Mouse (Mus musculus) layer of hippocampus, adult 9-10 months (tissue): ENCODE measurements around the gene Traf7.

Experiments used
- DNase-seq: peaks from one replicate; pipeline ENCODE4 v3.0.0; 2022; ENCODE audit warnings: low spot score

Traf7 gene

DNA sequence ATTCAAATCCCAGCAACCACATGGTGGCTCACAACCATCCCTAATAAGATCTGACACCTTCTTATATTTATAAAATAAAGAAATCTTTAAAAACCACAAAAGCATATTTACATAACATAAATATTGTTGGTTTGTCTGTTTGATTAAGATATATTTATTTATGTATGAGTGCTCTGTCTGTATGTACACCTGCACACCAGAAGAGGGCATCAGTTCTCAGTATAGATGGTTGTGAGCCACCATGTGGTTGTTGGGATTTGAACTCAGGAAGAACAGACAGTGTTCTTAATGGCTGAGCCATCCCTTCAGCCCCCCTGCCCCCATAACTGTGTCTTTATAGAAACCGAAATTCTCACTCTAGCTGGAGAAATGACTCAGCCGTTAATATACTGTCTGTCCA is 17.5 kb upstream of the Traf7 start:
- DNase-seq = no peak

DNA sequence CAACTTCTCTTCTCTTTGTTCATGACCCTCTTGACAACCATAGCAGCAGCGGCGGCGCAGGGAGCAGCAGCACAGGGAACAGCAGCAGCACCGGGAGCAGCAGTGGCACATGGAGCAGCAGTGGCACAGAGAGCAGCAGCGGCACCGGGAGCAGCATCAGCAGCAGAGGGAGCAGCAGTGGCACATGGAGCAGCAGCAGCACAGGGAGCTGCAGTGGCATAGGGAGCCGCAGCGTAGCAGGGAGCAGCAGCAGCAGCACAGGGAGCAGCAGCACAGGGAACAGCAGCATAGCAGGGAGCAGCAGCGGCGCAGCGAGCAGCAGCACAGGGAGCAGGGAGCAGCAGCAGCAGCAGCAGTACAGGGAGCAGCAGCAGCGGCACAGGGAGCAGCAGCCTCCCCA is 16.9 kb upstream of the Traf7 start:
- DNase-seq = no peak

DNA sequence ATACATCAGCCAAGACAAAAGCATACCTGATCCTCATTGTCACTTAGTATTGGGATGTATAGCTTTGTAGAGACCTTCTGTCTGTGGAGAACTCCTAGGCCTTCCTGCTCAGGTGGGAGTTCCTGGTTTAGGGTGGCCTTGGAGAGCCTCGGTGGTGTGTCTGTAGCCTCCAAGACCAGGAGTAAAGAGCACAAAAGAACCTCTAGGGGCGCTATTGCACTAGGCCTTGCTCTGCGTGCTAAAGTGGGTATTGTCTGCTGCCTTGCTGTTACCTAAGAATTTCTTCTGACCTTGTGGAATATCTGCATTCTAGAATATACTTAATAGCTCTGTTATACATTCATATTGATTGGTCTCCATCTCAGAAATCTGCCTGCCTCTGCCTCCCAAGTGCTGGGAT is 12.6 kb upstream of the Traf7 start:
- no peak for DNase-seq

DNA sequence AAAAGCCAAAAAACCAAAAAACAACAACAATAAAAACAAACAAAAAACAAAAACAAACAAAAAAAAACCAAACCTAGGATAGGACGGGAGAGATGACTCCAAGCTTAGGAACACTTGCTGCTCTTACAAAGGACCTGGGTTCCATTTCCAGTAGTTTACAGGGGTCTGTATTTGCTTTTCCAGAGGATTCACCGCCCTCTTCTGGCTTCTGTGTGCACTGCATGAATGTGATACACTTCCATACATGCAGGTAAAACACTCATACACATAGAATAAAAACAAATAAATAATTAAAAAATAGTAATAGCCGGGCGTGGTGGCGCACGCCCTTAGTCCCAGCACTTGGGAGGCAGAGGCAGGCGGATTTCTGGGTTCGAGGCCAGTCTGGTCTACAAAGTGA is 11.2 kb upstream of the Traf7 start:
- DNase-seq = no peak

DNA sequence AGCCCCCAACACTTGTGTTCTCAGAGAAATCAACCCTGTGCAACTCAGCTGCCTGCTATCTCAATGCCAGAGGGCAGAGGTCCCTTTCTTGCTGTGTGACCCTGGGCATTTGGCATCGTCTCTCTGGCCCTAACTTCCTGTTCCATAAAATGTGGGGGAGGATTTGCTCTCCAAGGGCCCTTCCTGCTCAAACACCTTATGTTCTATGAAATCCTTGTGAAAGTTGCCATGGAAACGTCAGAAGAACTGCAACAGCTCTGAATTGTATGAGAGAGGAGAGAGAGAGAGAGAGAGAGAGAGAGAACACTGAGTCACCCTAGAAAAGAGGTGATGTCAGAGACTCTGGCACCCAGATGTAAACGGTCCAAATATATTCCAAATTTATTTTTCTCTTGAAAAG is 9.8 kb upstream of the Traf7 start:
- no peak for DNase-seq

DNA sequence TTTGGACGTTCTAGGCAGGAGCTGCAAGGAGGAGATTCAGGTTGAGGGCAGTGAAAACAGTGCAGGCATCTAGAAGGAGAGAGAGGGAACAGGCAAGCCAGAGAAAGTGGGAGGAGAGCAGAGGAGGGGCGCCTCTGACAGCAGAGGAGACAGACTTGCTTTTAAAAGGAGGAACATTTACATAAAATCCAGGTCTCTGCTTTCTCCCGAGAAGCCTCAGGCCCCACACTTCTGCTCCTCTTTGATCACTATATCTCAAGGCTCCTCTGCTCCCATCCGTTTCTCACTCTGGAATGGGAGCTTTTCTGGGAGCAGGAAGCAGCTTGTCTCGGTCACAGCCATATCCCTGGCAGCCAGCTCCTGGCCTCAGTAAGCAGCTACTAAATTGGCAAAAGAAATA is 7.6 kb upstream of the Traf7 start:
- no peak for DNase-seq

DNA sequence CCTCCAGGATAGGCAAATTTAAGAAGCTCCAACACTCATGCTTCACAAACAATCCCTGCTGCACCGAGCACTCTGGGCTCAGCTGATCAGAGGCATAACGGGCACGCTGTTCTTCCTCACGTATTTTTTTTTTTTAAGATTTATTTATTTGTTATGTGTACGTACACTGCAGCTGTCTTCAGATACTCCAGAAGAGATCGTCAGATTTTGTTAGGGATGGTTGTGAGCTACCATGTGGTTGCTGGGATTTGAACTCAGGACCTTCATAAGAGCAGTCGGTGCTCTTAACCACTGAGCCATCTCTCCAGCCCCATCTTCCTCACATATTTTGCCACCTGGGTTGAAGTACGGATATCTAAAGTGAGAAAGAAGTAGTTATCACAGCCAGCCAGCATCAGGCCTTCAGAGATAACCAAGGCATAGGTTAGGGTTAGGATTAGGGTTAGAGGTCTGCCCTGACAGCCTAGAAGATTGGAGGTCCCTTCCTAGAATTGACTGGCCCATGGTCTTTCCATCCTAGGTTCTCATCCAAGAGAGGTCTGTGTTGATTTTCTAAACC is 6.5 kb upstream of the Traf7 start, which contains the start of gene Rab26:
Gene Rab26, minus strand, starts transcription at position 51 of the 559 bp plus-strand sequence.
- no peak for DNase-seq

DNA sequence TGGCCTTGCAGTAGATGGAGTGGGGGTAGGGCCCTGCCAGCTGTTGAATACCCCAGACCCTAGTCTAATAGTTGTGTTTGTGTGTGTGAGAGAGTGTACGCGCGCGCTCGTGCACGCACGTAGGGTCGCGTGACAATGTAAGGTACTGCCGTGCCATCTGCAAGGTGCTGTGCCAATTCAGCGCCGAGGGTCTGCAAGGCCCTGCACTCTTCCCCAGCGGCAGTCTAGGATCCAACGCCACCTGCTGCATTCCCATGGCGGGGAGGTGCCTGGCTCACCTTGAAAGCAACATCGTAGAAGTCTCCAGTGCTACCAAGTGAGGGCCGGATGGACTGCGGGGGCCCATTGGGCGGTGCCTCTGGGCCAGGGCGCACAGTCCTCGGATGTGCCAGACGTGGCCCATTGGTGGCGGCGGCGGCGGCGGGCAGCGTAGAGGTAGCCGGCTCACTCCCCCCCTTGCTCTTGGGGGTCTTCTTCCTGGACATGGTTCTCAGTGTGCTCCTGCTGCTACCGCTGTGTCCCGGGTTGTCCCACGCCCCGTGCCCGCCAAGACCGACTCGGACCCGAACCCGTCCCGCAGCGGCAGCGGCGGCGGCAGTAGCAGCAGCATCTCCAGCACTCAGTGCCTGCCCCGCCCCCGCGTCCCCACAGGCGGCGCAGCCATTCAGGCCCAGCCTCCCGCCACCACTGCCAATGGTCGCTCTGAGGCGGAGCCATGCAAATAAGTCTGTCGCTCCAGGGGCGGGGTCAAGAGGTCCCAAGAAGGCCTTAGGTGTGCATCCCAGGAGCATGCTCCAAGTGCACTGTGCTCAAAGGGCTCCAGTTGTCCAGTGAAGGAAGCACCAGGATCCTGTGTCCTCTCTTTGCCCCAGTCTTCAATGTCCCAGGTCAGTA is 5.6 kb upstream of the Traf7 start:
- DNase-seq = no peak

DNA sequence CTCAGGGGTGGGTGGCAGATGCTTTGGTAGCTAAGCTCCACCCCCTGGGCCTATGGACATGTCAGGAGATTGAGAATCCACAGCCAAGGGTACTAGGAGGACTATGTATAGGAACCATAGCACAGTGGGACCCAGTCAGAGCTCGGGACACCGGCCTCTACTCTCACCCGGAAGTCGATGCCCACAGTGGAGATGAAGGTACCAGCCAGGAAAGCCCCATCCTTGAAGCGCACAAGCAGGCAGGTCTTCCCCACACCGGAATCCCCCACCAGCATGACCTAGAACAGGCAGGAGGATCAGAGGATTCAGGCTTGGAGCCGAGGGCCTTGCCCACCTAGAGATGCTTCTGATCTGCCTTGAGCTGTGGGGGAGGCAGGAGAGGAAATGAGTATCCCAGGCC is 4.3 kb upstream of the Traf7 start:
- DNase-seq = no peak

DNA sequence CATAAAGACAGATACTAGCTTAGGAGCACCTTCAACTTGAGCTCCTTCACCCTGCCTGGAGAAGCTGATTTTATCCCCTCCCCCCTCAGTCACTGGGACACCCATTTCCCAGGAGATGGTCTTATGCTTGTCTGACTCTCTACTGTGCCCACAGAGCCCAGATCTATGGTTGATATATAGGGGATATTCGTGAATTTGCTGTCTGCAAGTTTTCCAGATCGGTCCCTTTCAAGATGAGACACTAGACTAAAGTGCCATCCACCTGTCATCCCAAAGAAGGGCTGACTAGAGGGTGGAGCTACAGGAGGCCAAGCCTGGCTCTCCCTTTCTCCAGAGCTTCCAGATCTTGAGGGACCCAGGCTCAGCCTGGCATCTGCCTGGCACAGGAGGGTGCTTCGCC is 3.3 kb upstream of the Traf7 start:
- no peak for DNase-seq

DNA sequence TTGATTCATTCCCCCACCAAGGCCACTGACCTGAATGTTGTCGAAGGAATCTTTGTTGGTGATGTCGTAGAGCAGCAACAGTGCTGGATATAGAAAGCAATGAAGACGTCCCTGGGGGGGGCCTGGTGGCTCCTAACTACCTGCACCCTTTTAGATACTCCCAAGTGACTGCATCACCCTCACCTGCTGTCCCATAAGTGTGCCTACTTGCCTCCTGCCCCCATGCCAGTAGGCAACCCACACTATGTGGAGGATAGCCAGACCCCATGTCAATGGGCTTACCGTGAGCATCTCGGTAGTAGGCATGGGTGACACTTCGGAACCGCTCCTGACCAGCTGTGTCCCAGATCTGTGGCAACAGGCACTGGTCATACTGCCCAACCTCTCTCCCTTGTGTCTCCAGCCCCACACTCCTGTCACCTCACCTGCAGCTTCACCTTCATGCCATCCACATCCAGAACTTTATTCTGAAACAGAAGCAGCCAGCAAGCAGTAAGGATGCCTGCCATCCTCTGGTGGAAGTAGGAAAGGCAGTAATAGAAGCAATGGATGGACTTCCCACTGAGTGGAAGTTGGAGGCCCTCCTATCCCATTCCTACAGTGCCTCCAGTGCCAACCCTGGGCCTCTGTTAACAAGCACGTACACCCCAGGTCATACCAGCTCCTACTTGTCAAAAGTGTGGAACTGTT is 2.8 kb upstream of the Traf7 start:
- no peak for DNase-seq

DNA sequence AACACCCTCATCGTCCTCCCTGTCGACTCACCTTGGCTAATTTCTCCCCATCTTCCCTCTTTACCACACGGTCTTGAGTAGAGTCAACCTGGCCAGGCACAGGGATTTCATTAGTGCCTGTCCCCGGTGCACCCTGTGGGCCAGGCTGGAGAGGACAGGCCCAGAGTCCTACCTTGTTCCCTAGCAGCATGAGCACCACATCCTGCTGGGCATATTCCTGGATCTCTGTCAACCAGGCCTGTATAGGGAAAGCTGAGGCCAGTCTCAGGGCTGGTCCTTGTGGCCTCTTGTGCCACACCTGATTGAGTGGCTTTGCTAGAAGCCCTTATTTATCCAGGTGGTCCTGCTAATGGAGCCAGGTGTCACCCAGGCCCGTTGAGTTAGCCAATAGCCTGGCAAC is 2.1 kb upstream of the Traf7 start:
- no peak for DNase-seq

DNA sequence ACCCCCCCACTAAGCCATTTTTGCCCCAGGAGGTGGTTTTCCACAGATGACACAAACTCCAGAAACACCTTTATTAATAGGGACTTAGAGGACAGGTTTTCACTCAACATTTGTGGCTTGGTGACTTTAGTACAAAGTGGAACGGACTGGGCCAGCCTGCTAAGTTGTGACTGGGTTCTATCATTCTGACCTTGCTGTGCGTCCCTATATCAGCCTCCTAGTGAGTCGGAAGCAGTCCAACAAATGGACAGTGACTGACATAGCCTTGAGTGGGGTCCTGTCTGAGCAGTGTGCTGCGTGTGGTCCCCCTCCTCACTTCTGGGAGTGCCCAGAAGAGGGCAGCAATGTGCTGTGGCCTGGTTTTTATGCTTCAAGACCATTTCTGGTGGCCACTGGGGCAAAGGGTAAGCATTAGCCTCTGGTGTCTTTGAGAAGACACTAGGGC is 1.3 kb upstream of the Traf7 start:
- no peak for DNase-seq

DNA sequence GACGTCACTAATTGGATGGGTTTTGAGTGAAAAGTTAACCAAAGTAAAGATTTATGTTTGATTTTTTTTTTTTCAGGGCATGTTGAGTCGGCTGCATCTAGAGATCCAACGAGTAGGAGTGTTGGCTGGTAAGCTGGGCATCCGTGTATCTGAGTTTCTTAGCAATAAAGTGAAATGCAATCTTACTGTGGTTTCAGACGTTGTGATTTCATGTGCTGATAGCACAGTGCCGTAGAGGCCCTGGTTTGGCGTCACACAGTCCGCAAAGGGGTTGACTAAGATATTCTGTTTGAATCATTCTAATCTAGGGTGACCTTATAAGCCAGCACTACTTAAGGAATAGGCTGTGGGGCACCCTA is 801 bp upstream of the Traf7 start:
- no peak for DNase-seq

DNA sequence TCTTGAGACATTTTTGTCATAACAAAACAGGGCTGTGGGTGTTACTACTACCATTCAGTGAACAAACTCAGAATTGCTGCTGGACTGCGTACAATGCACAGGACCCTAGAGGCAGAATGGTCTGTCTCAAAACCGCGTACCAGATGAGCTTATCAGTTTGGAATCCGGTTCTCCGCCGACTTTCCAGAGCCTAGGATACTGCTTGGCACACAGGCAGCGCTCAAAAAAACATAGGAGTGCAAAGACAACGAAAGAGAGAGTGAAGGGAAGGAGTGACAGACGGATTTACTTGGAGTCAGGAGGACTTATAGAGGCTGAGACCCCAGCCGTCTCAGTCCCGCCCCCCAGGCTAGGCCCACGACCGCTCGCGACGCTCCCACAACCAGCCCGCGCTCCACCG is 423 bp downstream of the Traf7 start:
- DNase-seq = no peak

DNA sequence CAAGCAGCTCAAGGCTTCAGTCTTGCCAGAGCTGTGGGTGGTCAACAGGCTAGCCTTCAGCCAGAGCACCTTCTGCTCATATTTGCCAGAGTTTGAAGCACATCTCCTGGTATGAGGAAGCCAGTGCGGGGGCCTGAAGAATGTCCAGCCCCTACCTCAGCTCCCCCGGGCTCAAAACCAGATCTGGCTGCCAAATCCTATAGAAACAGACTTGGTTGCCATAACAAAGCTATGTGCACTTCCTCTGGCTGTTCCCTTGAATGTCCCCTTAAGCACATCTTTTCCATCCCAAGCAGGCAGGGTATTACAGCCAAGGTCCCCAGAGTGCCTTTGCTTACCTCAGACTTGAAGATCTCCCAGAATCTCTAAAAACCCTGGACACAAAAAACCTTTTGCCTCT is 3.0 kb downstream of the Traf7 start:
- DNase-seq = no peak

DNA sequence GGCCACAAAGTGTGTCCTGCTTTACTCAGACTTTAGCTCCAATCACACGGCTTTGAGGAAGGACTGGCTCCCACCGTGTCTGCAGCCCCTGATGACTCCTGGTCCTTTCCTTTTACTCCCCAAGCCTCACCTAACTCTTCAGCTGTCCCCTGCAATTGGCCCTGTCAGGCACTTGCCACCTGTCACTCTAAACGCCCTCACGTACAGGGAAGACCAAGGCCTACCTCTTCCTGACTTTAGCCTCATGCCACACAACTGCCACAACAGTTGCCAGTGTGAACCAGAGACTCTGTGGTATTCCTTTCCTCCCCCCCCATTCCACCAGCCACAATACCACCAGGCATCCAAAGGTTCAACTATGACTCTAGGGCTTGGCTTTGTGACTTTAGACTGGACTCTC is 7.3 kb downstream of the Traf7 start:
- DNase-seq = no peak

DNA sequence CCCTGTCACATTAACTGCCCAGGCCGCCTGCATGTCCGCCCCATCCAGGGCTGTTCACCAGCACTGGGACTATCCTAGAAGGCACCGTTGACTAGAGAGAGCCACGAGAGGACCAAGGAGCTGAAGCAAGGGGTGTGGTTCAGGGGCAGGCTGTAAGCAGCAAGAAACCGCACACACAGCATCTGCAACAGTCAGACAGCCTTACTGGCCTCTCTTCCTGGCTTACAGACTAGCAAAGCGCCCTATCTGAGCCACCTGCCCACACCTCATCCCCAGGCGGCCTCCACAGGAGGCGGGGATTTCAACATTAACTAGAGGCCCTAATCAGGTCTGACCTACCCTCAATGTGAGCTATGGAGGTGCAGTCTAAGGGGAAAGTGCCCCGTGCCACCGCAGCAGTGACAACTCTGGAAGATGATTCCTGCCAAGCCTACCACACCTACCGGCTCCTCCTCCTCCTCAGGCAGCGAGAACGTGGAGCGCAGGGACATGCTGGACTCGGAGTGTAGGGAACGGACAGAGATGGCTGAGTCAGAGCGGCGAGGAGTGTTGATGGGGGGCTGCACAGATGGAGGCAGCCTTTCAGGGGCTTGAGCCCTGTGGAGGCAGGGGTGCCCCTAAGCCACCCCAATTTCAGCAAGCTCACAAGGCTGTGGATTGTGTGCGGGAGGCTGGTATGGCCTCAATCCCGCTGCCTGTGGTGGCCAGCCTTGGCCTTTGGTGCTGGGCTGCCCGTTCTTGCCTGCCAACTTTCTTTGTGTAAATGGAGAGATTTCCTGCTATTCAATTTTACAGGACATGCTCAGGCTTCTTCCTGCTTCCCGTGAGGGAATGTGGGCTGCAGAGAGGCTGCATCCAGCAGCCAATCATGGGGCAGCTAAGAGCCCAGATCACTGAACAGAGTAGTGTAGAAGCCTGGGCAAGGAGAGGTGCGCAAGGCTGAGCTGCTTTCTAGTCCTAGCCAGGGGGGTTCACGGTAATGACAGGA is 13.2 kb downstream of the Traf7 start:
- DNase-seq = no peak

DNA sequence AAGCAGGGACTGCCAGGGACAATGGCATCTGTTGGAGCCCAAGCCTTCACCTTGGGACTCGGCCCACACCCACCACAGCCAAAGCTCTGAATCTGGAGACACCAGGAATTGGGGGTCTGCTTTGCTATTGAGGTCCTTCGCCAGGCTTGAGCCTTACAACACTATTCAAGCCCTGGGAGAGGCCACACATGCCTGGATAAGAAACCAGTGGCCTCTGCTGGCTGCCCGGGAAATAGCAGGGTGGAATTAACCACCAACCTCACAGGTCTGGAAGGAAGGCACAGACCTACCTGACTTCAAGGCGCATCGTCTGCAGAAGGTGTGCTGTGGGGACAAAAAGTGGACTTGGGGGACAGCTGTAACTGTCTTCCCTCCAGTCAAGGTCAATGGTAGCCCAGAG is 14.1 kb downstream of the Traf7 start:
- peak; percentile 53 for DNase-seq

DNA sequence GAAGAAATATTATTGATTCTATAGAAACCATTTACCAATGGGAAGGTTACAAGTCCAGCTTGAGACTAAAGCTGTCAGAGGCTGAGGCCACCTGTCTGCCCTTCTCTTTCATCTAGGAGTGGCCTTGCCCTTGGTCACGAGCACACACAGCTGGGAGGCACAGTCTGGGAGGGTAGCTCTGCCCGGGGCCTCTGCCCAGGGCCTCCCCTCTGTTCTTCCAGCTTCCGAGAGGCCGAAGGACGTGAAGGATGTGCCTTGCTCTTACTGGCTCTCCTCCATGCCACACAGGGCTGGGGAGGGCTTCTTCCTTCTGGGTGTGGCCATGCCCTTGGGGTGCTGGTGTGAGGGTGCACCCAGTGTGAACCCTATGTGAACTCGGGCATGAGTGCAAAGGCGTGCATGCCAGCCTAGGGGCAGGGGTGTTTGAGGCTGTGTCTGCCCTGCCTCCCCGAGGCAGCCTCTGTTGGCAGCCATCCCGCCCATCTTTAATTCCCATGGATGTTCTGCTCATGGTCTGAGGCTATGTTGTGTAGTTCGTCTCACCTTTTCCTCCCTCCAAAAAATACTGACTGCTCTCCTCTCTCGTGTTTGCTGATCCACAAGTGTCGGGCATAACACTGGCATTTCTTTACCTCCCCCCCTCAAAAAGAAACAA is 19.8 kb downstream of the Traf7 start:
- no peak for DNase-seq

DNA sequence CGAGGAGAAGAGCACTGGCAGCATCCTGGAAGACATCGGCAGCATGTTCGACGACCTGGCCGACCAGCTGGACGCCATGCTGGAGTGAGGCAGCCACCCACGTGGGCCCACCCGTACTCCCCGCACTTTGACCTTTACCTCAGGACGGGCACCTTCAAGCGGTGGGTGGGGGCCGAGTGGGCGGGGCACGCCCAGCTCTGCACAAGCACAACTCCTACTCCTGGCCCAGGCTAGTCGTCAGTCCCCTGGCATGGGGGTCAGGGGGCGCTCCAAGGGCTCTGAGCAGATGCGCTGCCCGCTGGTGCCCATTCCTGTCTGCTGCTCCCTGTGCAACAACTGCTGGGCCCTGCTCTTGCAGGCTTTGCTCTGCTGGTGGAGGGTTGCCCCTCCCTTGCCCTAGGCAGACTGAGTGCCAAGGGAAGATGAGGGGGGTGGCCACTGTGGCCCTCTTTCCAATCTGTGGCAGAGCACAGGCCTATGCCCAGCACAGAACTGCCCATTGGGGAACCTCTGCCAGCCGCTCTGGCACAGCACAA is 20.5 kb downstream of the Traf7 start:
- no peak for DNase-seq
